Mouse (Mus musculus): ENCODE data around the gene P2rx6. TPM values are rescaled to one million over a fixed set of nuclear protein-coding genes. Genes with fewer than 3 reads are reported as not detected.
"Not testable (repeated sequence)": the region's sequence is repeated elsewhere in the genome, so short reads cannot be mapped to it uniquely, and the experiment has no call there.

Gene P2rx6
- total RNA-seq, 2 experiments from 2014 or later: 0.50 to 0.83 TPM

- no peak for DNase-seq (ENCODE audit: low spot score)
- intact Hi-C loops (cut with DNase I): loop anchor here (10.0 kb wide), 1 partner anchor 255 kb away; no protein-coding TSS in a partner anchor
These were observed 2.2 kb upstream of the P2rx6 start for GRCm38 (mm10) chr16:17559396-17560027.

- intact Hi-C loops (cut with DNase I): no loop called here
- peak; percentile 40 for DNase-seq (ENCODE audit: low spot score)
These were observed 446 bp upstream of the P2rx6 start, which contains the start of gene Lrrc74b for GRCm38 (mm10) chr16:17561128-17561750. Lrrc74b (minus strand) TSS chr16:17561247.

GRCm38 (mm10) chr16:17563580-17563979 is 1.9 kb downstream of the P2rx6 start:
- no peak for DNase-seq (ENCODE audit: low spot score)
- intact Hi-C loops (cut with DNase I): no loop called here

- DNase-seq (ENCODE audit: low spot score): no peak
- intact Hi-C loops (cut with DNase I): no loop called here
These were observed 2.5 kb downstream of the P2rx6 start for GRCm38 (mm10) chr16:17564221-17564620.

GRCm38 (mm10) chr16:17564771-17565170 is 3.1 kb downstream of the P2rx6 start:
- intact Hi-C loops (cut with DNase I): no loop called here

GRCm38 (mm10) chr16:17566186-17566585 is 4.5 kb downstream of the P2rx6 start:
- no peak for DNase-seq (ENCODE audit: low spot score)
- intact Hi-C loops (cut with DNase I): no loop called here

More at GRCm38 (mm10) chr16:17564771-17565170, 3.1 kb downstream of the P2rx6 start:
- no peak for DNase-seq (ENCODE audit: low spot score)

- intact Hi-C loops (cut with DNase I): no loop called here
- DNase-seq (ENCODE audit: low spot score): no peak
These were observed 14.5 kb downstream of the P2rx6 start for GRCm38 (mm10) chr16:17575870-17576824.

- intact Hi-C loops (cut with DNase I): no loop called here
- DNase-seq (ENCODE audit: low spot score): no peak
These were observed 15.1 kb downstream of the P2rx6 start for GRCm38 (mm10) chr16:17576825-17577215.

GRCm38 (mm10) chr16:17583064-17583463 is 21.4 kb downstream of the P2rx6 start, which contains the start of gene Slc7a4:
Slc7a4 (minus strand) TSS chr16:17583214.
- no peak for DNase-seq (ENCODE audit: low spot score)
- intact Hi-C loops (cut with DNase I): no loop called here

- no peak for DNase-seq (ENCODE audit: low spot score)
- intact Hi-C loops (cut with DNase I): no loop called here
These were observed 22.9 kb downstream of the P2rx6 start for GRCm38 (mm10) chr16:17584555-17584954.

- intact Hi-C loops (cut with DNase I): no loop called here
- no peak for DNase-seq (ENCODE audit: low spot score)
These were observed 29.0 kb downstream of the P2rx6 start for GRCm38 (mm10) chr16:17590731-17591130.

GRCm38 (mm10) chr16:17600944-17601562 is 39.4 kb downstream of the P2rx6 start:
- intact Hi-C loops (cut with DNase I): no loop called here
- DNase-seq (ENCODE audit: low spot score): no peak

GRCm38 (mm10) chr16:17604941-17605340 is 43.3 kb downstream of the P2rx6 start:
- intact Hi-C loops (cut with DNase I): no loop called here
- DNase-seq (ENCODE audit: low spot score): no peak

- no peak for DNase-seq (ENCODE audit: low spot score)
- intact Hi-C loops (cut with DNase I): no loop called here
These were observed 44.0 kb downstream of the P2rx6 start for GRCm38 (mm10) chr16:17605684-17606083.

- DNase-seq (ENCODE audit: low spot score): no peak
- intact Hi-C loops (cut with DNase I): no loop called here
These were observed 49.7 kb downstream of the P2rx6 start for GRCm38 (mm10) chr16:17611383-17611782.

- intact Hi-C loops (cut with DNase I): loop anchor here (1.0 kb wide), 1 partner anchor 56 kb away; no protein-coding TSS in a partner anchor
- DNase-seq (ENCODE audit: low spot score): not testable (repeated sequence)
These were observed 53.1 kb downstream of the P2rx6 start for GRCm38 (mm10) chr16:17614740-17615139.

- intact Hi-C loops (cut with DNase I): no loop called here
- DNase-seq (ENCODE audit: low spot score): no peak
These were observed 54.5 kb downstream of the P2rx6 start for GRCm38 (mm10) chr16:17616212-17616611.

- DNase-seq (ENCODE audit: low spot score): no peak
- intact Hi-C loops (cut with DNase I): no loop called here
These were observed 56.4 kb downstream of the P2rx6 start for GRCm38 (mm10) chr16:17617922-17618565.

Data from heart, postnatal 25 days (tissue).